ENCODE assay signal across 7 mouse cellular contexts in genomic region chr11:113648690-113649352, GRCm38 (mm10). TPM values are rescaled to one million over a fixed set of nuclear protein-coding genes. Genes with fewer than 3 reads are reported as not detected.
DNase-seq lines count a peak whose midpoint lies in the region; ATAC-seq and TF ChIP-seq lines count a peak whose summit lies in the region.

TSS of gene Cog1 (plus strand) at chr11:113649169.

- no peak for ATAC-seq in embryonic facial prominence, embryonic 11.5 days (replicated peaks; ENCODE audit: insufficient number of reproducible peaks, low FRiP score, low TSS enrichment, low read depth)
- no peak for ATAC-seq in midbrain, embryonic 13.5 days

- no peaks in the 10 kb centered on the region for H3K27me3 ChIP-seq in thymus, adult 2 months (ENCODE audit: control insufficient read depth, insufficient read depth, low read length)
- no peaks in the 10 kb centered on the region for H3K27me3 ChIP-seq in embryonic facial prominence, embryonic 11.5 days (ENCODE audit: control insufficient read depth, insufficient read depth, low read length)
- H3K27me3 ChIP-seq in midbrain, embryonic 13.5 days, result 0 out of 2 replicates have a peak, but pooled peaks cover 15% of the 10 kb centered on the region

- WGBS in thymus, adult 2 months, result 57% methylated on average over 26 of the region's 26 CpGs
- 39% methylated on average over 26 of the region's 26 CpGs for WGBS in embryonic facial prominence, embryonic 11.5 days
- 41% methylated on average over 26 of the region's 26 CpGs for WGBS in midbrain, embryonic 13.5 days

- H3K27ac ChIP-seq in thymus, adult 2 months (ENCODE audit: control insufficient read depth, insufficient read depth, low read length), result peak within 1 kb of the TSS; percentile 28; the same call in 1 of the 2 replicates
- H3K27ac ChIP-seq in embryonic facial prominence, embryonic 11.5 days (replicated peaks; ENCODE audit: low read depth, low read length), result peak within 1 kb of the TSS; percentile 84
- H3K27ac ChIP-seq in midbrain, embryonic 13.5 days, result peak within 1 kb of the TSS; percentile 92

- peak within 1 kb of the TSS; percentile 59 for H3K4me2 ChIP-seq in embryonic facial prominence, embryonic 11.5 days (ENCODE audit: low read depth, low read length)
- H3K4me2 ChIP-seq in midbrain, embryonic 13.5 days (replicated peaks), result peak within 1 kb of the TSS; percentile 66

- no peaks in the 10 kb centered on the region for H3K9me3 ChIP-seq in embryonic facial prominence, embryonic 11.5 days (replicated peaks; ENCODE audit: control insufficient read depth, low read length)
- H3K9me3 ChIP-seq in midbrain, embryonic 13.5 days, result no peaks in the 10 kb centered on the region

- H3K4me1 ChIP-seq in thymus, adult 2 months (replicated peaks; ENCODE audit: control insufficient read depth, insufficient read depth, low read length), result peaks cover 14% of the 10 kb centered on the region
- H3K4me1 ChIP-seq in embryonic facial prominence, embryonic 11.5 days (ENCODE audit: control insufficient read depth, insufficient read depth, low read length), result no peaks in the 10 kb centered on the region; the same call in 1 of the 2 replicates
- H3K4me1 ChIP-seq in midbrain, embryonic 13.5 days (replicated peaks), result peaks cover 29% of the 10 kb centered on the region

- DNase-seq in thymus, adult 2 months, result no peak
- no peak for DNase-seq in thymus, postnatal 25 days
- DNase-seq in embryonic facial prominence, embryonic 11.5 days (ENCODE audit: low spot score), result no peak
- peak; percentile 36 for DNase-seq in heart, adult 8-10 months (ENCODE audit: low spot score)
- no peak for DNase-seq in layer of hippocampus, postnatal 14 days (ENCODE audit: low spot score in 2 of 2)
- DNase-seq in urinary bladder, postnatal 4 days (ENCODE audit: low spot score in 2 of 2), result no peak

- H3K4me3 ChIP-seq in thymus, adult 2 months (ENCODE audit: control insufficient read depth, insufficient read depth, low read length), result peak within 1 kb of the TSS; percentile 82
- H3K4me3 ChIP-seq in embryonic facial prominence, embryonic 11.5 days (ENCODE audit: low read depth, low read length), result peak within 1 kb of the TSS; percentile 87
- H3K4me3 ChIP-seq in midbrain, embryonic 13.5 days (replicated peaks), result peak within 1 kb of the TSS; percentile 80

- H3K9ac ChIP-seq in embryonic facial prominence, embryonic 11.5 days (replicated peaks; ENCODE audit: low read length), result peak within 1 kb of the TSS; percentile 93
- peak within 1 kb of the TSS; percentile 91 for H3K9ac ChIP-seq in midbrain, embryonic 13.5 days (replicated peaks)

- TF ChIP-seq CTCF in thymus, adult 2 months (IDR thresholded peaks at IDR 0.05; ENCODE audit: borderline replicate concordance, control insufficient read depth, extremely low read depth, insufficient read depth, low read length, poor library complexity), result no peak

- peaks cover 16% of the 10 kb centered on the region for H3K36me3 ChIP-seq in thymus, adult 2 months (ENCODE audit: control insufficient read depth, insufficient read depth, low read length)
- H3K36me3 ChIP-seq in embryonic facial prominence, embryonic 11.5 days (replicated peaks; ENCODE audit: control insufficient read depth, insufficient read depth, low read depth, low read length), result peaks cover 3% of the 10 kb centered on the region
- H3K36me3 ChIP-seq in midbrain, embryonic 13.5 days, result peaks cover 23% of the 10 kb centered on the region

- TF ChIP-seq POLR2A in thymus, adult 2 months (IDR thresholded peaks at IDR 0.05; ENCODE audit: control insufficient read depth, extremely low read depth, insufficient read depth, low read length, poor library complexity), result no peak

RNA-seq across cellular contexts. Expression of gene Cog1, which starts in this region (rescaled TPM):
- polyA plus RNA-seq in thymus, adult 2 months (2012; rRNA removed), result 66.4 and 67.4 TPM in 2 replicates
- polyA plus RNA-seq in embryonic facial prominence, embryonic 11.5 days (2014; fragmentation: Nextera tagmentation; extraction: Ambion mirVana), result 26.1 and 28.4 TPM in 2 replicates
- 10 to 100 TPM; 21.0 to 26.0 (median 22.8) TPM for total RNA-seq in heart, adult 8-10 months (2022)
- 10 to 100 TPM; 42.5 to 46.2 TPM for total RNA-seq in layer of hippocampus, postnatal 14 days (2021)
- 31.7 and 33.2 TPM in 2 replicates for polyA plus RNA-seq in midbrain, embryonic 13.5 days (2015; fragmentation: Nextera tagmentation; extraction: Ambion mirVana)

Comparison
In these comparisons a context has a peak if more than half of its experiments do, and no peak if none do; other contexts are left out.
1. H3K27ac ChIP-seq: peak in every context shown above with its lines; median percentile 92 in midbrain, embryonic 13.5 days; 84 in embryonic facial prominence, embryonic 11.5 days; 28 in thymus, adult 2 months.